Mouse (Mus musculus) neural tube, embryonic 14.5 days (tissue): ENCODE data around the gene Cd52. TPM values are rescaled to one million over a fixed set of nuclear protein-coding genes. Genes with fewer than 3 reads are reported as not detected.

Source experiments
- ATAC-seq: fragments of 200-750 bp; cut with Nextera tagmentation; 2 replicates; pipeline ENCODE4 v1.8.0; 2017; ENCODE audit warnings: low read depth, mild to moderate bottlenecking, moderate TSS enrichment, moderate library complexity
- H3K27ac ChIP-seq: fragments of 300-500 bp; sonication (generic); 2 replicates; pipeline ENCODE4 v1.5.1; 2014; ENCODE audit warnings: low read depth, mild to moderate bottlenecking, control low read depth, low read length, moderate library complexity, mixed read lengths
- H3K27me3 ChIP-seq: fragments of 300-500 bp; sonication (generic); 2 replicates; pipeline ENCODE4 v1.6.1; 2014; ENCODE audit warnings: low read length; ENCODE audit not compliant: control insufficient read depth, insufficient read depth
- H3K36me3 ChIP-seq: fragments of 300-500 bp; sonication (generic); 2 replicates; pipeline ENCODE4 v1.6.1; 2014; ENCODE audit warnings: low read length, mixed read lengths; ENCODE audit not compliant: control insufficient read depth, insufficient read depth
- H3K4me1 ChIP-seq: fragments of 300-500 bp; sonication (generic); 2 replicates; pipeline ENCODE4 v1.6.1; 2014; ENCODE audit warnings: low read length; ENCODE audit not compliant: control insufficient read depth, insufficient read depth
- H3K4me2 ChIP-seq: fragments of 300-500 bp; sonication (generic); 2 replicates; pipeline ENCODE4 v1.6.1; 2014; ENCODE audit warnings: mild to moderate bottlenecking, low read depth, low read length, control low read depth
- H3K4me3 ChIP-seq: fragments of 300-500 bp; sonication (generic); 2 replicates; pipeline ENCODE4 v1.5.1; 2014; ENCODE audit warnings: low read depth, low read length, control low read depth, mixed read lengths
- H3K9ac ChIP-seq: fragments of 300-500 bp; sonication (generic); replicated peaks from 2 replicates; pipeline ENCODE4 v1.6.1; 2014; ENCODE audit warnings: low read depth, mild to moderate bottlenecking, control low read depth, low read length, mixed read lengths
- H3K9me3 ChIP-seq: fragments of 300-500 bp; sonication (generic); 2 replicates; pipeline ENCODE4 v1.6.1; 2016; ENCODE audit warnings: low read length; ENCODE audit not compliant: control insufficient read depth
- WGBS: fragments of 180-500 bp; shearing (Covaris S2); extraction: QIAGEN DNeasy Blood & Tissue Kit; methylation state at CpG from one replicate; pipeline ENCODE4 v1.1.7; 2014; 5-methylcytosine and 5-hydroxymethylcytosine counted together
- polyA plus RNA-seq: library from polyadenylated mRNA; unstranded; fragments of >200 nt; fragmentation: Nextera tagmentation; extraction: Ambion mirVana; gene quantifications from 2 replicates; pipeline ENCODE4 v1.2.1, GENCODE M21; 2014

Cd52 gene
- polyA plus RNA-seq, 1 experiment from 2014 or later = 2.1 TPM

GRCm38 (mm10) chr4:134067383-134067782 is 27.5 kb downstream of the Cd52 start:
- H3K4me3 ChIP-seq = no peak overlapping the region
- WGBS = 93% methylated on average over 8 of the region's 8 CpGs
- no peak overlapping the region for H3K27ac ChIP-seq
- no peaks in the 10 kb centered on the region for H3K9me3 ChIP-seq
- H3K4me1 ChIP-seq = no peaks in the 10 kb centered on the region
- H3K36me3 ChIP-seq = no peaks in the 10 kb centered on the region
- H3K27me3 ChIP-seq = no peaks in the 10 kb centered on the region
- H3K4me2 ChIP-seq = no peak overlapping the region
- ATAC-seq = no peak
- no peak overlapping the region for H3K9ac ChIP-seq

GRCm38 (mm10) chr4:134065431-134066004 is 29.4 kb downstream of the Cd52 start:
- H3K9me3 ChIP-seq = no peaks in the 10 kb centered on the region
- no peak overlapping the region for H3K4me2 ChIP-seq
- H3K36me3 ChIP-seq = no peaks in the 10 kb centered on the region
- ATAC-seq = no peak
- WGBS = 26% methylated on average over 23 of the region's 23 CpGs
- no peaks in the 10 kb centered on the region for H3K27me3 ChIP-seq
- no peak overlapping the region for H3K4me3 ChIP-seq
- H3K9ac ChIP-seq = no peak overlapping the region
- H3K4me1 ChIP-seq = no peaks in the 10 kb centered on the region
- H3K27ac ChIP-seq = no peak overlapping the region

DNA sequence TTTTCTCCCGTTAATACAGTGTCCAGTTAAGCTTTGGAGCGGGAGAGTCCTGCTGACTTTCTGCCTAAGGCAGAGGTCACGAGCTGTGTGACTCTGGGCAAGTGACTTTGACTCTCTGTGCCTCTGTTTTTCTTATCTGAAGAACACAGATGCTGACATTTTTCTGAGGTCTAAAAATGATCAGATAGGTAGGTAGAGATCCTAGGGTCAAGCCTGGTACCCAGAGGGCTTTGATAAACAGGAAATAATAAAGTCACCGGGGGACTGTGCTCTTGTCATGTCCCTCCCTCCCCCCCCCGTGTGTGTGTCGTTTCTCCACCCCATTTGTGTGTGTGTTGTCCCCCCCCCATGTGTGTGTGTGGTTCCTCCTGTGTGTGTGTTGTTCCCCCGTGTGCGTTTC is 32.3 kb downstream of the Cd52 start:
- Histone ChIP-seq H3K9me3 (no peaks in the 10 kb centered on the region), H3K4me3 (no peak overlapping the region), H3K36me3 (no peaks in the 10 kb centered on the region), H3K27ac (no peak overlapping the region), H3K4me2 (no peak overlapping the region), H3K9ac (no peak overlapping the region), H3K27me3 (no peaks in the 10 kb centered on the region), H3K4me1 (no peaks in the 10 kb centered on the region)
- WGBS = 71% methylated on average over 8 of the region's 8 CpGs
- no peak for ATAC-seq

GRCm38 (mm10) chr4:134061944-134062446 is 32.9 kb downstream of the Cd52 start:
- H3K27ac ChIP-seq = no peak overlapping the region
- 57% methylated on average over 8 of the region's 8 CpGs for WGBS
- no peak overlapping the region for H3K4me3 ChIP-seq
- H3K4me2 ChIP-seq = no peak overlapping the region
- H3K9ac ChIP-seq = no peak overlapping the region
- no peaks in the 10 kb centered on the region for H3K4me1 ChIP-seq
- no peaks in the 10 kb centered on the region for H3K36me3 ChIP-seq
- H3K9me3 ChIP-seq = no peaks in the 10 kb centered on the region
- no peak for ATAC-seq
- no peaks in the 10 kb centered on the region for H3K27me3 ChIP-seq

- ATAC-seq = no peak
- Histone ChIP-seq H3K4me2 (no peak overlapping the region), H3K27me3 (no peaks in the 10 kb centered on the region), H3K27ac (no peak overlapping the region), H3K4me3 (no peak overlapping the region), H3K36me3 (no peaks in the 10 kb centered on the region), H3K4me1 (no peaks in the 10 kb centered on the region), H3K9ac (no peak overlapping the region), H3K9me3 (no peaks in the 10 kb centered on the region)
- 62% methylated on average over 18 of the region's 18 CpGs for WGBS
Observed at GRCm38 (mm10) chr4:134061166-134061830, 33.6 kb downstream of the Cd52 start.

DNA sequence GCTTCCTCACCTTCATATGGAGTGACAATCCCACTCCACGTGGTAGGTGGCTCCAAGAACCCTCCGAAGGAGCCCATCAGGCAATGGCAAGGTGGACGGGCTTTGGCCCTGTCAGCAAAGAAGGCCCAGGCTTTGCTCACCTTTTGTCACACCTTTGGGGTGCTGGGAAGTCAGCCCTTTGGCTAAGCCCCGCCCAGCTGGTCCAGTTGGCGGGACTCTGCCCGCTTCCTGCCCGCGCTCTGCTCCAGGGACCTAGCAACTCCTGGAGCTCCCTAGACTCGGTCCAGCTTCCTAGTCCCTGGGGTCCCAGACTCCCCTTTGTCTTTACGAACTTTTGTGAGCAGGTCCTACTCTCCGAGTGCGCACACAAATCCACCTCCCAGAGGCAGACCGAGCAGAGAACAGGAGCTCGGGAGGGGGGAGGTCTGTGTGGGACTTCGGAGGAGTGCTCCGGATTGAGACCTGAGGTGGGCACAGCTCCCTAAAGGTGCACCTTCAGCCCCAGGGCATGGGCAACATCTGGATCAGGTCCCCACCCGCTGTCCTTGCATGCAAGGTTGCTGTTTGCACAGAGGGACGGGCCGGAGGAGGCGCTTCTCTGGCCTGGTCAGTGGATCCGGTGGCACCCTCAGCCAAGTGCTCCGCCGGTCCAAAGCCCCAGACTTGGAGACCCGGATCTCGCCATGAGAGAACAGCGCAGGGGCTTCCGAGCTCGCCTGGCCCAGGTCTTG is 34.6 kb downstream of the Cd52 start, which contains the start of gene Crybg2:
Gene Crybg2, plus strand, starts transcription at position 681 of the 731 bp plus-strand sequence.
- no peak for ATAC-seq
- Histone ChIP-seq H3K9me3 (no peaks in the 10 kb centered on the region), H3K27ac (no peak within 1 kb of the TSS), H3K4me1 (no peaks in the 10 kb centered on the region), H3K9ac (no peak within 1 kb of the TSS), H3K4me2 (no peak within 1 kb of the TSS), H3K4me3 (no peak within 1 kb of the TSS), H3K27me3 (no peaks in the 10 kb centered on the region), H3K36me3 (no peaks in the 10 kb centered on the region)
- WGBS = 52% methylated on average over 28 of the region's 28 CpGs

- Histone ChIP-seq H3K9ac (no peak overlapping the region), H3K9me3 (no peaks in the 10 kb centered on the region), H3K27me3 (no peaks in the 10 kb centered on the region), H3K4me2 (no peak overlapping the region), H3K4me3 (no peak overlapping the region), H3K27ac (no peak overlapping the region), H3K36me3 (no peaks in the 10 kb centered on the region), H3K4me1 (no peaks in the 10 kb centered on the region)
- ATAC-seq = no peak
- WGBS = 83% methylated on average over 6 of the region's 6 CpGs
Observed at GRCm38 (mm10) chr4:134058908-134059307, 36.0 kb downstream of the Cd52 start.

DNA sequence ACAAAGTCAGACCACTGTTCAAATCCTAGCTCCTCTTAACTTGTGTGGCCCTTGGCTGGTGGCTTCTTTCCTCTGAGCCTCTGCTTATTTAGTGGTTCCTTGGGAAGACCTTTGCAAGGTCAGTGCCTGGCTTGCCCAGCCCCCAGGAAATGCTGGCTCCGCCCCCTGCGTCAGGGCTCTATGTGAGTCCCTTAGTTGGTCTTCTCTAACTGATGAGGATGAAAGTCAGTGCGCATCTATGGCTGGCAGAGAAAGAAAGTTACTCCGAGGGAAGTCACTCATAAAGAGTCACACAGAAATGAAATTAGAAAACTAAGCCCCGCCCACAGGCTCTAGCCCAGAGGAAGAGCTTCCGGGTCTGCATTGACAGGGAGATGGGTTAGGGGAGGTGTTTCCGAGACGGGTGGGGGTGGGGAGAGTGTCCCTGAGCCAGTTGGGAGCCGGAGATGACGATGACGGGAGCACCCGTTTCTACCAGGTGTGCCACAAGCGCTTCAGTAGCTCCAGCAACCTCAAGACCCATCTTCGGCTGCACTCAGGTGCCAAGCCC is 36.6 kb downstream of the Cd52 start:
- Histone ChIP-seq H3K4me3 (no peak overlapping the region), H3K4me2 (no peak overlapping the region), H3K36me3 (no peaks in the 10 kb centered on the region), H3K9me3 (no peaks in the 10 kb centered on the region), H3K9ac (no peak overlapping the region), H3K4me1 (no peaks in the 10 kb centered on the region), H3K27ac (no peak overlapping the region), H3K27me3 (no peaks in the 10 kb centered on the region)
- 29% methylated on average over 14 of the region's 14 CpGs for WGBS
- no peak for ATAC-seq

DNA sequence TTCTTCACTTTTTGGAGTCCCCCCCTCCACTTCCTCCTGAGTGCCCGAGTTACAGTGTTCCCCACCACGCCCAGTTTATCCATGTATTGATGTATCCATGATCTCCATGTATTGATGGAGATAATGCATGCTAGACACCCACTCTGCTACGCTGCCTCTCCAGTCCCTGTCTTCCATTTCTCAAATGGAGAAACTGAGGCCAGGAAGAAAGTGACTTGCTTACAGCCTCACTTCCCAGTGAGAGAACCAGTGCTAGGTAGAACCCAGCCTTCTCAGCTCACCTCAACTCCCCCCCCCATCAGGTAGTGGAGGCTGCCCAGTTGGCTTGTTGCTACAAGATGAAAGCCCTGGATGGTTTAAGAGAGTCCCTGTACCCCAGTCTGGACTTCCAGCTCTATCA is 41.3 kb downstream of the Cd52 start, which contains the start of gene Zfp683:
Gene Zfp683, plus strand, starts transcription at position 301 of the 400 bp plus-strand sequence.
- Histone ChIP-seq H3K4me1 (no peaks in the 10 kb centered on the region), H3K9me3 (no peaks in the 10 kb centered on the region), H3K36me3 (no peaks in the 10 kb centered on the region), H3K4me2 (no peak within 1 kb of the TSS), H3K4me3 (no peak within 1 kb of the TSS), H3K9ac (no peak within 1 kb of the TSS), H3K27ac (no peak within 1 kb of the TSS), H3K27me3 (no peaks in the 10 kb centered on the region)
- no peak for ATAC-seq
- 96% methylated on average over 3 of the region's 3 CpGs for WGBS
